ENCODE assay signal across 11 mouse cellular contexts in the genomic region with DNA sequence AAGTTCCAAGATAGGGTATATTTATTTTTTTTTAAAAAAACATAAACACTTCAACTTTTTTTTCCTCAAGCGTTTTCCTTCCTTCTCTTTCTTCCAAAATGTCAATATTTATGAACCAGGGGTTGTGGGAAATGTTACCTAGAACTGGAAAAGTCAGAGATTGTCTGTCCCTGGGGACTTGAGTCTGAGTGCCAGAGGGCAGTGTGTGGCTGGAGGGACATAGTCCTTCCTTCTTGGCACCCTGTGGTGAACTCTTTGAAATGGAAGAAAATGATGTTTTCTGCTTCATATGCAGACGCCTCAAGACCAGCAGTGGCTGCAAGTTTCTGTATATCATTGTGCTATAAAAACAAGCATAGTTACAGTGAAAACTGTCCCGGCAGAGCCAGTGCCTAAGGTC. TPM values are rescaled to one million over a fixed set of nuclear protein-coding genes. Genes with fewer than 3 reads are reported as not detected.
DNase-seq lines count a peak whose midpoint lies in the region; ATAC-seq and TF ChIP-seq lines count a peak whose summit lies in the region.
"Had no signal": no experiment of that assay in that cellular context is flagged by ENCODE, and none has a peak within 500 bp of the region (broad histone marks: within the 10 kb centered on the region; RNA-seq: fewer than 3 reads in every experiment).

No protein-coding gene starts in this region.

- no peak for TF ChIP-seq CTCF in intestine, postnatal 0 days (IDR thresholded peaks at IDR 0.05; ENCODE audit: low read depth)

- H3K27ac ChIP-seq in intestine, embryonic 15.5 days: 0 out of 2 replicates have a peak overlapping the region, but pooled peaks have one; percentile 40
- no peak overlapping the region for H3K27ac ChIP-seq in intestine, postnatal 0 days (ENCODE audit: low read depth, low read length)
- H3K27ac ChIP-seq in midbrain, embryonic 13.5 days: no peak overlapping the region
- no peak overlapping the region for H3K27ac ChIP-seq in midbrain, embryonic 16.5 days (ENCODE audit: low read length)
- H3K27ac ChIP-seq in embryonic facial prominence, embryonic 13.5 days: peak overlapping the region; percentile 8; the same call in 1 of the 2 replicates
- H3K27ac ChIP-seq: heart, embryonic 15.5 days; liver, embryonic 13.5 days had no signal

- peak; percentile 17 for DNase-seq in lung, postnatal 14 days
- no peak for DNase-seq in Muller cell, postnatal 12 days (ENCODE audit: inconsistent ontology term)

- no peak overlapping the region for H3K4me3 ChIP-seq in intestine, embryonic 15.5 days (replicated peaks)
- no peak overlapping the region for H3K4me3 ChIP-seq in intestine, postnatal 0 days (ENCODE audit: low read depth, low read length)
- H3K4me3 ChIP-seq in midbrain, embryonic 13.5 days (replicated peaks): no peak overlapping the region
- no peak overlapping the region for H3K4me3 ChIP-seq in midbrain, embryonic 16.5 days (ENCODE audit: low read depth, low read length)
- no peak overlapping the region for H3K4me3 ChIP-seq in embryonic facial prominence, embryonic 13.5 days
- H3K4me3 ChIP-seq: erythroblast, embryonic 14.5 days; heart, embryonic 15.5 days; liver, embryonic 13.5 days had no signal

- no peak overlapping the region for H3K9ac ChIP-seq in intestine, embryonic 15.5 days
- H3K9ac ChIP-seq in intestine, postnatal 0 days (ENCODE audit: low read depth, low read length): no peak overlapping the region
- no peak overlapping the region for H3K9ac ChIP-seq in midbrain, embryonic 13.5 days (replicated peaks)
- H3K9ac ChIP-seq in midbrain, embryonic 16.5 days (ENCODE audit: low read depth, low read length): no peak overlapping the region
- H3K9ac ChIP-seq in embryonic facial prominence, embryonic 13.5 days: no peak overlapping the region
- H3K9ac ChIP-seq: forebrain, postnatal 0 days; heart, embryonic 15.5 days; liver, embryonic 13.5 days had no signal

- H3K9me3 ChIP-seq in intestine, embryonic 15.5 days: no peaks in the 10 kb centered on the region
- H3K9me3 ChIP-seq in intestine, postnatal 0 days (ENCODE audit: control insufficient read depth): no peaks in the 10 kb centered on the region
- no peaks in the 10 kb centered on the region for H3K9me3 ChIP-seq in midbrain, embryonic 13.5 days
- no peaks in the 10 kb centered on the region for H3K9me3 ChIP-seq in midbrain, embryonic 16.5 days (replicated peaks; ENCODE audit: control insufficient read depth, low read length, poor library complexity, severe bottlenecking)
- H3K9me3 ChIP-seq in embryonic facial prominence, embryonic 13.5 days: no peaks in the 10 kb centered on the region
- H3K9me3 ChIP-seq: heart, embryonic 15.5 days; liver, embryonic 13.5 days had no signal

- ATAC-seq in intestine, embryonic 15.5 days: no peak
- no peak for ATAC-seq in intestine, postnatal 0 days
- peak; percentile 34; the same call in 1 of the 2 replicates for ATAC-seq in midbrain, embryonic 13.5 days
- ATAC-seq in midbrain, embryonic 16.5 days: no peak
- no peak for ATAC-seq in embryonic facial prominence, embryonic 13.5 days (ENCODE audit: insufficient number of reproducible peaks, insufficient read depth, low FRiP score, low TSS enrichment, low read depth)

- H3K4me1 ChIP-seq in intestine, embryonic 15.5 days (replicated peaks): no peaks in the 10 kb centered on the region
- H3K4me1 ChIP-seq in intestine, postnatal 0 days (replicated peaks; ENCODE audit: control insufficient read depth, insufficient read depth, low read length): no peaks in the 10 kb centered on the region
- no peaks in the 10 kb centered on the region for H3K4me1 ChIP-seq in midbrain, embryonic 13.5 days (replicated peaks)
- no peaks in the 10 kb centered on the region for H3K4me1 ChIP-seq in midbrain, embryonic 16.5 days (ENCODE audit: control insufficient read depth, insufficient read depth, low read length)
- H3K4me1 ChIP-seq in embryonic facial prominence, embryonic 13.5 days: peaks cover 25% of the 10 kb centered on the region
- H3K4me1 ChIP-seq: liver, embryonic 13.5 days had no signal

- no peaks in the 10 kb centered on the region for H3K36me3 ChIP-seq in intestine, embryonic 15.5 days
- no peaks in the 10 kb centered on the region for H3K36me3 ChIP-seq in intestine, postnatal 0 days (ENCODE audit: control insufficient read depth, insufficient read depth)
- no peaks in the 10 kb centered on the region for H3K36me3 ChIP-seq in midbrain, embryonic 13.5 days
- no peaks in the 10 kb centered on the region for H3K36me3 ChIP-seq in midbrain, embryonic 16.5 days (ENCODE audit: control insufficient read depth, insufficient read depth, low read length)
- H3K36me3 ChIP-seq in embryonic facial prominence, embryonic 13.5 days: no peaks in the 10 kb centered on the region
- H3K36me3 ChIP-seq: heart, embryonic 15.5 days; liver, embryonic 13.5 days had no signal

- no peaks in the 10 kb centered on the region for H3K27me3 ChIP-seq in intestine, embryonic 15.5 days (replicated peaks)
- H3K27me3 ChIP-seq in intestine, postnatal 0 days (replicated peaks; ENCODE audit: control insufficient read depth, insufficient read depth, low read length): no peaks in the 10 kb centered on the region
- no peaks in the 10 kb centered on the region for H3K27me3 ChIP-seq in midbrain, embryonic 13.5 days
- H3K27me3 ChIP-seq in midbrain, embryonic 16.5 days (ENCODE audit: control insufficient read depth, insufficient read depth, low read depth, low read length): no peaks in the 10 kb centered on the region
- H3K27me3 ChIP-seq in embryonic facial prominence, embryonic 13.5 days: no peaks in the 10 kb centered on the region
- H3K27me3 ChIP-seq: heart, embryonic 15.5 days; liver, embryonic 13.5 days had no signal

- no peak overlapping the region for H3K4me2 ChIP-seq in intestine, embryonic 15.5 days (replicated peaks)
- H3K4me2 ChIP-seq in intestine, postnatal 0 days (replicated peaks; ENCODE audit: low read depth): no peak overlapping the region
- H3K4me2 ChIP-seq in midbrain, embryonic 13.5 days (replicated peaks): no peak overlapping the region
- no peak overlapping the region for H3K4me2 ChIP-seq in midbrain, embryonic 16.5 days (ENCODE audit: low read length)
- no peak overlapping the region for H3K4me2 ChIP-seq in embryonic facial prominence, embryonic 13.5 days
- H3K4me2 ChIP-seq: heart, embryonic 15.5 days; liver, embryonic 13.5 days had no signal

- WGBS in intestine, embryonic 15.5 days: 37% methylated on average over 3 of the region's 3 CpGs
- WGBS in intestine, postnatal 0 days: 63% methylated on average over 3 of the region's 3 CpGs
- 52% methylated on average over 3 of the region's 3 CpGs for WGBS in midbrain, embryonic 13.5 days
- 47% methylated on average over 3 of the region's 3 CpGs for WGBS in midbrain, embryonic 16.5 days
- 33% methylated on average over 3 of the region's 3 CpGs for WGBS in embryonic facial prominence, embryonic 13.5 days

RNA-seq across cellular contexts. Expression of a gene that starts 20.2 kb away (rescaled TPM):
- polyA plus RNA-seq in intestine, embryonic 15.5 days (2015; fragmentation: Nextera tagmentation; extraction: Ambion mirVana): 21.2 and 27.9 TPM in 2 replicates
- 12.0 and 12.4 TPM in 2 replicates for polyA plus RNA-seq in intestine, postnatal 0 days (2015; fragmentation: Nextera tagmentation; extraction: Ambion mirVana)
- polyA plus RNA-seq in midbrain, embryonic 13.5 days (2015; fragmentation: Nextera tagmentation; extraction: Ambion mirVana): 58.6 and 61.1 TPM in 2 replicates
- polyA plus RNA-seq in midbrain, embryonic 16.5 days (2015; fragmentation: Nextera tagmentation; extraction: Ambion mirVana): 71.1 and 71.8 TPM in 2 replicates
- polyA plus RNA-seq in embryonic facial prominence, embryonic 13.5 days (2015; fragmentation: Nextera tagmentation; extraction: Ambion mirVana): 45.1 and 47.0 TPM in 2 replicates
- polyA plus RNA-seq: erythroblast, embryonic 14.5 days had no signal

Comparison
In these comparisons a context has a peak if more than half of its experiments do, and no peak if none do; other contexts are left out.
1. H3K27ac ChIP-seq: peak in intestine, embryonic 15.5 days (single experiment) and embryonic facial prominence, embryonic 13.5 days (single experiment); none in intestine, postnatal 0 days (single experiment), midbrain, embryonic 13.5 days (single experiment) and midbrain, embryonic 16.5 days (single experiment).